Mouse (Mus musculus) ZHBTc4 (cell line): ENCODE measurements around the gene Gm26727.
"Not testable (repeated sequence)": the region's sequence is repeated elsewhere in the genome, so short reads cannot be mapped to it uniquely, and the experiment has no call there.

ENCODE experiments used
- DNase-seq: peaks from one replicate; pipeline ENCODE4 v3.0.0-alpha.2; 2011; ENCODE audit warnings: low read depth, low spot score

Gene Gm26727

GRCm38 (mm10) chr2:67433081-67433480 is at the start of gene Gm26727:
Gm26727 (minus strand) TSS chr2:67433181.
- no peak for DNase-seq

- DNase-seq = no peak
Measured at GRCm38 (mm10) chr2:67481051-67481450, 48.1 kb upstream of the Gm26727 start.

DNA sequence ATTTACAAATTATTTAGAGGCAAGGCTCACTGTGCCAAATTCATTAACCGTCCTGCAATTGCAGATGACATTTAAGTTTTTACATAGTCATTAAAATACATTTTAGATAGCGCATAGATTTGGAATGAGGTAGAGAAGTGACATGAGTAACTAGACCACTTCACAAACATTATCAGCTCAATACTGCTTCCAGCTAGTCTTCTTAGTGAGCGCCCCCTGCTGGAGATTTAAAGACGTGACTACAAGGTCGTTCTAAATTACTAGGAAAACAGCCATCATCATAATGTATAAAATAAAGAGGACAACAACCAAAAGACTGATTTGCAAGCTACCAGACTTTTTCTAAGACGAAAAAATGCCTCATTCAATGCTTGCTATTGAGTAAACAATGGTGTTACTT is 44.8 kb upstream of the Gm26727 start:
- peak; percentile 72 for DNase-seq

DNA sequence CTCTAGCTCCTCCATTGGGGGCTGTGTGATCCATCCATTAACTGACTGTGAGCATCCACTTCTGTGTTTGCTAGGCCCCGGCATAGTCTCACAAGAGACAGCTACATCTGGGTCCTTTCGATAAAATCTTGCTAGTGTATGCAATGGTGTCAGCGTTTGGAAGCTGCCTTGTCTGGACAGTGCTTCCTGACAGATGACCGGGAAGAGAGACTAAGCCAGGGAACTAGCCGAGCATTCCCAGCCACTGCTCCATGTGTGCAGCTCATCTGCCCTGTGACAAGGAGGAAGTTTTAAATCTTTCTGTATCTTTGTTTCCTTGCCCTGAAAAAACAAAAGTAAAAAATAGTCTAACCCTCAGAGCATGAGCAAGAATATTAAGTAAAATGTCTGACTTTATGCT is 37.0 kb upstream of the Gm26727 start:
- not testable (repeated sequence) for DNase-seq

GRCm38 (mm10) chr2:67467036-67467435 is 34.1 kb upstream of the Gm26727 start:
- no peak for DNase-seq

- DNase-seq = no peak
Measured at GRCm38 (mm10) chr2:67460857-67461256, 27.9 kb upstream of the Gm26727 start.

- DNase-seq = no peak
Measured at GRCm38 (mm10) chr2:67447206-67447605, 14.2 kb upstream of the Gm26727 start.

- no peak for DNase-seq
Measured at GRCm38 (mm10) chr2:67446772-67447171, 13.8 kb upstream of the Gm26727 start.

- DNase-seq = no peak
Measured at GRCm38 (mm10) chr2:67445780-67446179, 12.8 kb upstream of the Gm26727 start, which contains the start of gene Xirp2. Xirp2 (plus strand) TSS chr2:67446002.

- no peak for DNase-seq
Measured at GRCm38 (mm10) chr2:67438309-67438708, 5.3 kb upstream of the Gm26727 start.

- DNase-seq = no peak
Measured at GRCm38 (mm10) chr2:67422799-67423198, 10.2 kb downstream of the Gm26727 start.

GRCm38 (mm10) chr2:67420853-67421252 is 12.1 kb downstream of the Gm26727 start:
- no peak for DNase-seq

- DNase-seq = not testable (repeated sequence)
Measured at GRCm38 (mm10) chr2:67413425-67413824, 19.6 kb downstream of the Gm26727 start, which contains the start of gene Gm21830. Gm21830 (plus strand) TSS chr2:67413725.
